Mouse (Mus musculus) neural tube, embryonic 14.5 days (tissue): Measurements from ENCODE around the gene Samd3. TPM values are rescaled to one million over a fixed set of nuclear protein-coding genes. Genes with fewer than 3 reads are reported as not detected.

Source experiments
- ATAC-seq: fragments of 200-750 bp; cut with Nextera tagmentation; 2 replicates; pipeline ENCODE4 v1.8.0; 2017; ENCODE audit warnings: low read depth, mild to moderate bottlenecking, moderate TSS enrichment, moderate library complexity
- H3K27ac ChIP-seq: fragments of 300-500 bp; sonication (generic); 2 replicates; pipeline ENCODE4 v1.5.1; 2014; ENCODE audit warnings: low read depth, mild to moderate bottlenecking, control low read depth, low read length, moderate library complexity, mixed read lengths
- H3K27me3 ChIP-seq: fragments of 300-500 bp; sonication (generic); 2 replicates; pipeline ENCODE4 v1.6.1; 2014; ENCODE audit warnings: low read length; ENCODE audit not compliant: control insufficient read depth, insufficient read depth
- H3K36me3 ChIP-seq: fragments of 300-500 bp; sonication (generic); 2 replicates; pipeline ENCODE4 v1.6.1; 2014; ENCODE audit warnings: low read length, mixed read lengths; ENCODE audit not compliant: control insufficient read depth, insufficient read depth
- H3K4me1 ChIP-seq: fragments of 300-500 bp; sonication (generic); 2 replicates; pipeline ENCODE4 v1.6.1; 2014; ENCODE audit warnings: low read length; ENCODE audit not compliant: control insufficient read depth, insufficient read depth
- H3K4me2 ChIP-seq: fragments of 300-500 bp; sonication (generic); 2 replicates; pipeline ENCODE4 v1.6.1; 2014; ENCODE audit warnings: mild to moderate bottlenecking, low read depth, low read length, control low read depth
- H3K4me3 ChIP-seq: fragments of 300-500 bp; sonication (generic); 2 replicates; pipeline ENCODE4 v1.5.1; 2014; ENCODE audit warnings: low read depth, low read length, control low read depth, mixed read lengths
- H3K9ac ChIP-seq: fragments of 300-500 bp; sonication (generic); replicated peaks from 2 replicates; pipeline ENCODE4 v1.6.1; 2014; ENCODE audit warnings: low read depth, mild to moderate bottlenecking, control low read depth, low read length, mixed read lengths
- H3K9me3 ChIP-seq: fragments of 300-500 bp; sonication (generic); 2 replicates; pipeline ENCODE4 v1.6.1; 2016; ENCODE audit warnings: low read length; ENCODE audit not compliant: control insufficient read depth
- WGBS: fragments of 180-500 bp; shearing (Covaris S2); extraction: QIAGEN DNeasy Blood & Tissue Kit; methylation state at CpG from one replicate; pipeline ENCODE4 v1.1.7; 2014; 5-methylcytosine and 5-hydroxymethylcytosine counted together
- polyA plus RNA-seq: library from polyadenylated mRNA; unstranded; fragments of >200 nt; fragmentation: Nextera tagmentation; extraction: Ambion mirVana; gene quantifications from 2 replicates; pipeline ENCODE4 v1.2.1, GENCODE M21; 2014

Samd3 gene
- not detected in 2 replicates for polyA plus RNA-seq

DNA sequence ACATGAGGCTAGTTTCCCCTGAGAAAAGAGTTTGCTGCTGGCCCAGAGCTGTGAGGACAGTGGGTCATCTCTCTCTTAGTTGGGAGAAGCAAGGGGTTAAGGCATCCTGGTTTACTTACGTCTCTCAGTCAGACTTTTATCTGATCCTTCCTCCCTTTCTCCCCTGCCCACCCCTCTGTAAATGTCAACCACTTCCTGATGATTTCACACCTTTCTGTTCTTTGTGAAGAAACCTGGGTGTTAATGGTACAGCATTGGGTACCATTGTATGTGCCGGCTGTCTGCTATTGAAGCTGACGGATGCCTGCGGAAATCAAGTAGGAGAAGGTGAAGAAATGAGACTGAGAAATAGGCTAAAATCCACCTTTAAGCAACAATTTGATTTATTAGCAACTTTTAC, at the start of gene Samd3:
TSS of gene Samd3 (plus strand) at position 220 of the 400 bp plus-strand sequence.
- no peaks in the 10 kb centered on the region for H3K27me3 ChIP-seq
- WGBS = 61% methylated on average over 4 of the region's 4 CpGs
- H3K9ac ChIP-seq = no peak within 1 kb of the TSS
- no peak within 1 kb of the TSS for H3K4me2 ChIP-seq
- H3K9me3 ChIP-seq = no peaks in the 10 kb centered on the region
- no peaks in the 10 kb centered on the region for H3K36me3 ChIP-seq
- no peak within 1 kb of the TSS for H3K4me3 ChIP-seq
- H3K4me1 ChIP-seq = no peaks in the 10 kb centered on the region
- no peak for ATAC-seq
- no peak within 1 kb of the TSS for H3K27ac ChIP-seq

DNA sequence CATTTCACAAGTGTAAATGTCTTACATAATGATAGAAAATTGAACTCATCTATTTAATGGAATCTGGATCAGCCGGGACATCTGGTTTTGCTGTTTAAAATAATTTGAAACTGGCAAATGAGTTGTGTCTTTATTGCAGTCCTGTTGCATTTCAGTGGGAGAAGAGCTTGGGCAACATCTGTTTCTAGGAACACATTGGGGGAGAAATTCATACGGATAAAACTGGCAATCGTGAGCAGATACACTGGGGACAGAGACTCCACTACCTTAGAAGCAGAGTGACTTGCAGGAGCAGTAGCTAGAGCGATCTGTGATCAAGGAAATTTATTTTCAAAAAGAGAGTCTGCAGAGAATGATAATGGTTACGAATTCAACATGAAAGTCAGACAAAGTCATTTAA, 44.2 kb upstream of the Samd3 start:
- no peak overlapping the region for H3K4me3 ChIP-seq
- H3K27me3 ChIP-seq = no peaks in the 10 kb centered on the region
- 76% methylated on average over 5 of the region's 5 CpGs for WGBS
- H3K4me1 ChIP-seq = no peaks in the 10 kb centered on the region
- H3K27ac ChIP-seq = no peak overlapping the region
- no peak for ATAC-seq
- H3K36me3 ChIP-seq = no peaks in the 10 kb centered on the region
- no peak overlapping the region for H3K9ac ChIP-seq
- no peak overlapping the region for H3K4me2 ChIP-seq
- no peaks in the 10 kb centered on the region for H3K9me3 ChIP-seq

DNA sequence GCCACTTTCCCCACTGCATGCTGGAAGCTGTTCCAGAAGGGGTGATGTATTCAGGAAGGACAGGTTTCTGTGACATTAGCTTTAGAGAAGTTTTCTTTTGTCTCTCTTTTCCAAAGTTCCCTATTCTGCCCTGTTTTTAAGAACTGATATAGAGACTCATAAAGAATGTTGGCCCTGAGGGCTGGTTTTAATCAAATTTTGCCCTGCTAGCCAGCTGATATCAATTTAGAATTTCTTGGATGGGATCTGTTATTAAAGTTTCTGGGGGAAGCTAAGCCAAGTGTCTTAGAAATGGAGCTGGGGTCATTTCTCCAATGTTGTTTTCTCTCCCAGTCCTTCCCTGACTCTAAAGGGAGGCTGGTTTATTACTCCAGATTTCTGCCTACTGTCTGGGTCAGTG, 38.7 kb upstream of the Samd3 start:
- H3K4me2 ChIP-seq = no peak overlapping the region
- no peaks in the 10 kb centered on the region for H3K36me3 ChIP-seq
- H3K27ac ChIP-seq = no peak overlapping the region
- no peak overlapping the region for H3K9ac ChIP-seq
- H3K4me1 ChIP-seq = no peaks in the 10 kb centered on the region
- ATAC-seq = no peak
- no peaks in the 10 kb centered on the region for H3K27me3 ChIP-seq
- H3K9me3 ChIP-seq = no peaks in the 10 kb centered on the region
- no peak overlapping the region for H3K4me3 ChIP-seq

DNA sequence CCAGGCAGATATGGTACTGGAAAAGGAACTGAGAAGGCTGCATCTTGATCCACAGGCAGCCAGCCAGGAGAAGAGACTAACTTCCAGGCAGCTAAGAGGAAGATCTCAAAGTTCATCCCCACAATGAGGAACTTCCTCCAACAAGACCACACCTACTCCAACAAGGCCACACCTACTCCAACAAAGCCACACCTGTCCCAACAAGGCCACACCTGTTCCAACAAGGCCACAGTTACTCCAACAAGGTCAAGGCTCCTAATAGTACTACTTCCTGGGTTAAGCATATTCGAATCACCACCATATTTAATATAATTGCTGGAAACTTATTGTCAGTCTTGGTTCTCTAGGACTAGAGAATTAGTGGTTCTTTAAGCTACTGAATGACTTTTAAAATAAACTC, 34.6 kb upstream of the Samd3 start:
- Histone ChIP-seq H3K4me1 (no peaks in the 10 kb centered on the region), H3K27ac (no peak overlapping the region), H3K27me3 (no peaks in the 10 kb centered on the region), H3K36me3 (no peaks in the 10 kb centered on the region), H3K9me3 (no peaks in the 10 kb centered on the region), H3K4me2 (no peak overlapping the region), H3K4me3 (no peak overlapping the region), H3K9ac (no peak overlapping the region)
- 81% methylated on average over 1 of the region's 1 CpGs for WGBS
- ATAC-seq = no peak

DNA sequence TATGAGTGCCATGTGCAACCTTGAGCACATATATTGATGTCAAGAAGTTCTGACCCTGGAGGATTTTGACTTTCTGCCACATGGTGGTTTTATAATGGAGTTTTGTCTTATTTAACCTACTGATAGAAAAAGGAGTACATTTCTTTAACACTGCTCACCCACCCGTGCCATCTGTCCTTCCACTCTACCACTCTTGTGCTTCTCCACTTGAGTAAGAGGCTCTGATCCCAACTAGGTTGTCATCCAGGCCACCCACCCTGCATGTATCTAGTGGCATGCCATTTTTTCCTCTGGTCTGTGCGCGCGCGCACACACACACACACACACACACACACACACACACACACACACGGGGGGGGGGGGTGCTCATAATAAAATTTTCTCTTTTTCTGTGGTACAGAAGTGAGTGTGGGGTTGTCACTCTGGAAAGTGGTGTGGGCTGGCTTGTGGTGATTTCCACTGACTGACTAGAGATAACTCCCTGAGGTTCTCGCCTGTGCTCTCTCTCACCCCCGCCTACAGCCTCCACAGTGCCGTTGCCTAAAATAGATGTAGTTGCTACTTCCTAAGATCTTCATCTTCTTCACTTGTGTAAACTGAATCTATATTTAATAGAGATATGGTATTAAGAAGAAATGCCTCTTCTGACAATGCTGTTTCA, 26.7 kb upstream of the Samd3 start:
- no peak overlapping the region for H3K4me2 ChIP-seq
- no peaks in the 10 kb centered on the region for H3K27me3 ChIP-seq
- no peaks in the 10 kb centered on the region for H3K9me3 ChIP-seq
- H3K4me1 ChIP-seq = no peaks in the 10 kb centered on the region
- H3K9ac ChIP-seq = no peak overlapping the region
- ATAC-seq = no peak
- H3K4me3 ChIP-seq = no peak overlapping the region
- no peak overlapping the region for H3K27ac ChIP-seq
- H3K36me3 ChIP-seq = no peaks in the 10 kb centered on the region
- WGBS = 96% methylated on average over 9 of the region's 9 CpGs

DNA sequence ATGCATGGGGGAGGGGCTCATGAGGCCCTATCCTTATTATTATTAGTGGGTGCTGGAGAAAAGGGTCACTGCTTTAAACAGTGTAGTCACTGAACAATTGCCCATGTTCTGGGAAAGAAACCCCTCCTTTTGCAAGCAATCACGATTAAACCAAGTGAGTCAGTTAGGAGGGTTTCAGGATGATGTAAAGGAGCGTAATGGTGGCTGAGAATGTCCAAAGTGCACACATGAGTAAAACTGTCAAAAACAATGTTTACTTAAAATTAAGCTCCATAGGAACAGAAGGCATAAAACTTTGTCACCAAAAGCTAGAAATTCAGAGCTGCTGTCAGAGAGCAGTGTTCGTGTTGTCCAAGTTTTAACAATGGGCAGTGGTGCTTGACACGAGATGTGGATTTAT, 8.8 kb upstream of the Samd3 start:
- Histone ChIP-seq H3K4me3 (no peak overlapping the region), H3K9ac (no peak overlapping the region), H3K9me3 (no peaks in the 10 kb centered on the region), H3K36me3 (no peaks in the 10 kb centered on the region), H3K4me1 (no peaks in the 10 kb centered on the region), H3K4me2 (no peak overlapping the region), H3K27ac (no peak overlapping the region), H3K27me3 (no peaks in the 10 kb centered on the region)
- ATAC-seq = no peak
- 81% methylated on average over 4 of the region's 4 CpGs for WGBS

DNA sequence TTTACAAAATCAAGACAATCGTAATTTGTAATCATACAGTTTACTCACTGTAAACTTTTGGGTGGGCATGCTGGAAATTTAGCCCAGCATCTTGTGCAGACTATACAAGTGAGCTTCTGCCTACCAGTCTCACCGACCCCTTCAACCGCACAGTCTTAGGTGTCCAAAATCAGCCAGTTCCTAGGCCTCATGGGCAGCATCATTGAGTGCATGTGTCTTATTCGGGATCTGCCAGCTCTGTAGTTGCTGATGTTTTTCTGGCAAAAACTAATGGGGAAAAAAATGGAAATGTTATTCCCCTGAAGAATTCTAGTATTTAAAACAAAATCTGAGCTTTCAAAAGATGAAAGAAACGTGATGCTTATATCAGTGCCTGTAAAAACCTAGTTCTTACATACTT, 3.3 kb upstream of the Samd3 start:
- H3K4me1 ChIP-seq = no peaks in the 10 kb centered on the region
- no peak overlapping the region for H3K9ac ChIP-seq
- no peaks in the 10 kb centered on the region for H3K36me3 ChIP-seq
- no peak for ATAC-seq
- WGBS = 91% methylated on average over 5 of the region's 5 CpGs
- no peaks in the 10 kb centered on the region for H3K27me3 ChIP-seq
- no peak overlapping the region for H3K4me3 ChIP-seq
- H3K4me2 ChIP-seq = no peak overlapping the region
- H3K27ac ChIP-seq = no peak overlapping the region
- H3K9me3 ChIP-seq = no peaks in the 10 kb centered on the region

DNA sequence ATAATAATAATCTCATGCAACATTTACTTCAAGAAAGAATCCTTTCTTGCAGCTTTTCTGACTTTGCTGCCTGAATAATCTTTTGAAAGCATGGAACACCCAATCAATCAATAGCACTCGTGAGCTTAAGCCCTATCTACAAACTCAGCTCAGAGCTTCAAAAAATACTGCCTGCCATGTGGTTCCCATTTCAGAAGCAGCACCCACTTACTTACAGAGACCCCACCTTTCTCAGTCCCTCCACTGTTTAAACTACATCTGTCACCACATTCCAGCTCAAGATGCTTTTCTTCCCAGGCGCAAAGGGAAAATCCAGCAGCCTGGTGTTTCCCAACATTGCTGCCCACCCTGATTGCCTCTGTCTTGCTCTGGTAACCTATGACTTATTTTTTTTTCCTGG, 2.8 kb upstream of the Samd3 start:
- Histone ChIP-seq H3K27me3 (no peaks in the 10 kb centered on the region), H3K9me3 (no peaks in the 10 kb centered on the region), H3K4me2 (no peak overlapping the region), H3K4me3 (no peak overlapping the region), H3K4me1 (no peaks in the 10 kb centered on the region), H3K36me3 (no peaks in the 10 kb centered on the region), H3K27ac (no peak overlapping the region), H3K9ac (no peak overlapping the region)
- WGBS = 57% methylated on average over 2 of the region's 2 CpGs
- ATAC-seq = no peak

DNA sequence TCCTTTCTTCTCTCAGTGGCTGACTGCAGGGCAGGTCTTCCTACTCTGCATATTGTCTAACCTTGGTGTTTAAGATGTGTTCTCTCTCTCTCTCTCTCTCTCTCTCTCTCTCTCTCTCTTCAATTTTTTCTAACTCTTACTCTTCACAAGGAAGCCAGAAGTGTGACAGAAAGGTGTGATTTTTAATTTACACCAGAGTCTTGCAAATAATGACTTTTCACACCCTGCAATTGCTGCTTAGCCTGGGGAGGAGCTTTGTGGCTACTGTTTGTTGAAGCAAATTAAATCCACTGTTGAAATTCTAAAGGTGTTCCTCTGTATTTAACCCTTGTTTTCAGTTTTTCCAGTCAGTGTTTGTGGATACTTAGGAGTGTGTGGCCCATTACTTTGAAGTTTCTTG, 1.3 kb upstream of the Samd3 start:
- ATAC-seq = no peak
- Histone ChIP-seq H3K27me3 (no peaks in the 10 kb centered on the region), H3K9me3 (no peaks in the 10 kb centered on the region), H3K36me3 (no peaks in the 10 kb centered on the region), H3K27ac (no peak overlapping the region), H3K4me1 (no peaks in the 10 kb centered on the region), H3K4me3 (no peak overlapping the region), H3K4me2 (no peak overlapping the region), H3K9ac (no peak overlapping the region)
